Comparison of ENCODE assay signal across 8 mouse cellular contexts in genomic region chr1:86487295-86487907, GRCm38 (mm10). TPM values are rescaled to one million over a fixed set of nuclear protein-coding genes. Genes with fewer than 3 reads are reported as not detected.
A peak's percentile ranks its signal among the peaks of the same experiment; 100 is the strongest.
DNase-seq lines count a peak whose midpoint lies in the region; ATAC-seq and TF ChIP-seq lines count a peak whose summit lies in the region.

No protein-coding gene starts in this region.

- TF ChIP-seq EP300 in liver, embryonic 14.5 days (IDR thresholded peaks at IDR 0.05; ENCODE audit: low read depth): peak; percentile 78
- TF ChIP-seq EP300 in stomach, postnatal 0 days (optimal IDR thresholded peaks at IDR 0.05): peak; percentile 95

- peak; percentile 96 for DNase-seq in c-Kit-negative CD71-positive TER-119-positive erythroid progenitor cells, embryonic 14.5 days (ENCODE audit: low read depth, low spot score)
- peak; percentile 100 for DNase-seq in forebrain, embryonic 10.5 days (ENCODE audit: extremely low spot score, low spot score)
- peak; percentile 99 for DNase-seq in kidney, postnatal 25 days
- peak; percentile 97 to 98 (median 98) for DNase-seq in liver, embryonic 14.5 days (ENCODE audit: low read depth in 3 of 3, low spot score in 3 of 3)
- DNase-seq in neural tube, embryonic 11.5 days (ENCODE audit: low spot score): peak; percentile 100
- peak; percentile 100 for DNase-seq in stomach, postnatal 0 days (ENCODE audit: low spot score)

- no peaks in the 10 kb centered on the region for H3K36me3 ChIP-seq in forebrain, embryonic 10.5 days (replicated peaks)
- H3K36me3 ChIP-seq in heart, embryonic 15.5 days: no peaks in the 10 kb centered on the region
- H3K36me3 ChIP-seq in liver, embryonic 14.5 days (replicated peaks; ENCODE audit: control insufficient read depth, insufficient read depth, low read depth): no peaks in the 10 kb centered on the region
- H3K36me3 ChIP-seq in neural tube, embryonic 11.5 days (ENCODE audit: control insufficient read depth, insufficient read depth, low read length): no peaks in the 10 kb centered on the region
- no peaks in the 10 kb centered on the region for H3K36me3 ChIP-seq in stomach, postnatal 0 days (ENCODE audit: control insufficient read depth, insufficient read depth, low read length)

- peak; percentile 87 for ATAC-seq in CD4-positive, CD25-positive, alpha-beta regulatory T cell, adult 4 months
- peak; percentile 96 for ATAC-seq in heart, embryonic 15.5 days (replicated peaks; ENCODE audit: insufficient number of reproducible peaks, insufficient read depth, low FRiP score, low read depth)
- ATAC-seq in liver, embryonic 14.5 days (ENCODE audit: insufficient read depth): peak; percentile 93
- peak; percentile 95 for ATAC-seq in neural tube, embryonic 11.5 days (ENCODE audit: insufficient read depth, low FRiP score, low TSS enrichment)
- ATAC-seq in stomach, postnatal 0 days (ENCODE audit: low FRiP score, low TSS enrichment): peak; percentile 96

- H3K27me3 ChIP-seq in forebrain, embryonic 10.5 days (ENCODE audit: poor library complexity, severe bottlenecking): no peaks in the 10 kb centered on the region
- no peaks in the 10 kb centered on the region for H3K27me3 ChIP-seq in heart, embryonic 15.5 days
- no peaks in the 10 kb centered on the region for H3K27me3 ChIP-seq in liver, embryonic 14.5 days (ENCODE audit: control insufficient read depth, insufficient read depth, low read length)
- no peaks in the 10 kb centered on the region for H3K27me3 ChIP-seq in neural tube, embryonic 11.5 days (ENCODE audit: control insufficient read depth, insufficient read depth, low read length)
- no peaks in the 10 kb centered on the region for H3K27me3 ChIP-seq in stomach, postnatal 0 days (ENCODE audit: control insufficient read depth, insufficient read depth, low read length)

- H3K4me1 ChIP-seq in forebrain, embryonic 10.5 days: peaks cover 39% of the 10 kb centered on the region
- H3K4me1 ChIP-seq in heart, embryonic 15.5 days (replicated peaks): peaks cover 27% of the 10 kb centered on the region
- H3K4me1 ChIP-seq in liver, embryonic 14.5 days (replicated peaks; ENCODE audit: control insufficient read depth in 2 of 2, insufficient read depth in 2 of 2, low read length in 1 of 2): peaks cover 22 to 31% of the 10 kb centered on the region in 2 experiments
- H3K4me1 ChIP-seq in neural tube, embryonic 11.5 days (ENCODE audit: control insufficient read depth, insufficient read depth, low read length): peaks cover 3% of the 10 kb centered on the region; the same call in 1 of the 2 replicates
- peaks cover 13% of the 10 kb centered on the region for H3K4me1 ChIP-seq in stomach, postnatal 0 days (replicated peaks; ENCODE audit: control insufficient read depth, insufficient read depth)

- peak overlapping the region; percentile 75 for H3K4me2 ChIP-seq in heart, embryonic 15.5 days
- peak overlapping the region; percentile 88 for H3K4me2 ChIP-seq in liver, embryonic 14.5 days (ENCODE audit: low read depth)
- H3K4me2 ChIP-seq in neural tube, embryonic 11.5 days (ENCODE audit: low read depth): peak overlapping the region; percentile 76
- peak overlapping the region; percentile 77 for H3K4me2 ChIP-seq in stomach, postnatal 0 days (replicated peaks; ENCODE audit: low read depth)

- peak overlapping the region; percentile 76 for H3K9ac ChIP-seq in heart, embryonic 15.5 days
- peak overlapping the region; percentile 97 for H3K9ac ChIP-seq in liver, embryonic 14.5 days (replicated peaks)
- peak overlapping the region; percentile 95 for H3K9ac ChIP-seq in neural tube, embryonic 11.5 days (ENCODE audit: low read length)
- peak overlapping the region; percentile 90 for H3K9ac ChIP-seq in stomach, postnatal 0 days (ENCODE audit: low read length)

- peak overlapping the region; percentile 74 for H3K4me3 ChIP-seq in forebrain, embryonic 10.5 days
- H3K4me3 ChIP-seq in heart, embryonic 15.5 days: peak overlapping the region; percentile 60
- peak overlapping the region; percentile 75 to 84 for H3K4me3 ChIP-seq in liver, embryonic 14.5 days (ENCODE audit: insufficient read depth in 1 of 2, low read depth in 2 of 2, low read length in 2 of 2)
- H3K4me3 ChIP-seq in neural tube, embryonic 11.5 days (ENCODE audit: low read depth, low read length): peak overlapping the region; percentile 53
- peak overlapping the region; percentile 66 for H3K4me3 ChIP-seq in stomach, postnatal 0 days (ENCODE audit: low read depth, low read length)

- under 1% methylated on average over 73 of the region's 74 CpGs for WGBS in forebrain, embryonic 10.5 days
- WGBS in heart, embryonic 15.5 days: under 1% methylated on average over 63 of the region's 74 CpGs
- under 1% methylated on average over 74 of the region's 74 CpGs for WGBS in liver, embryonic 14.5 days (ENCODE audit: insufficient replicate concordance)
- WGBS in neural tube, embryonic 11.5 days: under 1% methylated on average over 67 of the region's 74 CpGs
- WGBS in stomach, postnatal 0 days: under 1% methylated on average over 72 of the region's 74 CpGs

- peak overlapping the region; percentile 99 for H3K27ac ChIP-seq in forebrain, embryonic 10.5 days
- H3K27ac ChIP-seq in heart, embryonic 15.5 days: peak overlapping the region; percentile 96
- peak overlapping the region; percentile 94 for H3K27ac ChIP-seq in liver, embryonic 14.5 days
- H3K27ac ChIP-seq in neural tube, embryonic 11.5 days (ENCODE audit: low read depth, low read length): peak overlapping the region; percentile 97
- peak overlapping the region; percentile 98 for H3K27ac ChIP-seq in stomach, postnatal 0 days (replicated peaks)

- H3K9me3 ChIP-seq in forebrain, embryonic 10.5 days: no peaks in the 10 kb centered on the region
- H3K9me3 ChIP-seq in heart, embryonic 15.5 days (replicated peaks): no peaks in the 10 kb centered on the region
- H3K9me3 ChIP-seq in liver, embryonic 14.5 days (ENCODE audit: control insufficient read depth, low read length): no peaks in the 10 kb centered on the region
- H3K9me3 ChIP-seq in neural tube, embryonic 11.5 days (ENCODE audit: control insufficient read depth, low read length): no peaks in the 10 kb centered on the region
- H3K9me3 ChIP-seq in stomach, postnatal 0 days (ENCODE audit: control insufficient read depth, low read length): no peaks in the 10 kb centered on the region

- no peak; the same call in 1 of the 2 replicates for TF ChIP-seq CTCF in liver, embryonic 14.5 days (IDR thresholded peaks at IDR 0.05; ENCODE audit: low read depth)
- TF ChIP-seq CTCF in stomach, postnatal 0 days (IDR thresholded peaks at IDR 0.05; ENCODE audit: low read depth): no peak

RNA-seq across cellular contexts. Expression of gene Ptma, which starts 39.1 kb away (rescaled TPM):
- 1,000 to 10,000 TPM; 2,790 to 2,877 TPM for polyA plus RNA-seq in CD4-positive, CD25-positive, alpha-beta regulatory T cell, adult 4 months (2017; shearing (Covaris generic))
- 2,941 and 3,273 TPM in 2 replicates for polyA plus RNA-seq in forebrain, embryonic 10.5 days (2016; fragmentation: Nextera tagmentation; extraction: Ambion mirVana)
- 791 and 881 TPM in 2 replicates for polyA plus RNA-seq in heart, embryonic 15.5 days (2015; fragmentation: Nextera tagmentation; extraction: Ambion mirVana)
- polyA plus RNA-seq in liver, embryonic 14.5 days (2012; rRNA removed): 466 and 1,286 TPM in 2 replicates
- 993 and 1,059 TPM in 2 replicates for polyA plus RNA-seq in liver, embryonic 14.5 days (2014; fragmentation: Nextera tagmentation; extraction: Ambion mirVana)
- polyA plus RNA-seq in neural tube, embryonic 11.5 days (2014; fragmentation: Nextera tagmentation; extraction: Ambion mirVana): 2,926 and 3,268 TPM in 2 replicates
- polyA plus RNA-seq in stomach, postnatal 0 days (2015; fragmentation: Nextera tagmentation; extraction: Ambion mirVana): 1,436 and 1,585 TPM in 2 replicates

Comparison
In these comparisons a context has a peak if more than half of its experiments do, and no peak if none do; other contexts are left out.
1. Peak in every context shown above with its lines: DNase-seq, ATAC-seq, H3K4me3 ChIP-seq and H3K27ac ChIP-seq.